Mouse (Mus musculus) liver, postnatal 0 days (tissue): Measurements from ENCODE around the gene Nfatc4.

Source experiments
- CTCF ChIP-seq: sonication (generic); IDR thresholded peaks from 2 replicates; pipeline ENCODE4 v1.5.1; 2016; ENCODE audit warnings: antibody characterized with exemption, low read depth
- EP300 ChIP-seq: IDR thresholded peaks from 2 replicates; pipeline ENCODE4 v1.6.1; 2016; ENCODE audit warnings: antibody characterized with exemption, low read depth, mild to moderate bottlenecking

DNA sequence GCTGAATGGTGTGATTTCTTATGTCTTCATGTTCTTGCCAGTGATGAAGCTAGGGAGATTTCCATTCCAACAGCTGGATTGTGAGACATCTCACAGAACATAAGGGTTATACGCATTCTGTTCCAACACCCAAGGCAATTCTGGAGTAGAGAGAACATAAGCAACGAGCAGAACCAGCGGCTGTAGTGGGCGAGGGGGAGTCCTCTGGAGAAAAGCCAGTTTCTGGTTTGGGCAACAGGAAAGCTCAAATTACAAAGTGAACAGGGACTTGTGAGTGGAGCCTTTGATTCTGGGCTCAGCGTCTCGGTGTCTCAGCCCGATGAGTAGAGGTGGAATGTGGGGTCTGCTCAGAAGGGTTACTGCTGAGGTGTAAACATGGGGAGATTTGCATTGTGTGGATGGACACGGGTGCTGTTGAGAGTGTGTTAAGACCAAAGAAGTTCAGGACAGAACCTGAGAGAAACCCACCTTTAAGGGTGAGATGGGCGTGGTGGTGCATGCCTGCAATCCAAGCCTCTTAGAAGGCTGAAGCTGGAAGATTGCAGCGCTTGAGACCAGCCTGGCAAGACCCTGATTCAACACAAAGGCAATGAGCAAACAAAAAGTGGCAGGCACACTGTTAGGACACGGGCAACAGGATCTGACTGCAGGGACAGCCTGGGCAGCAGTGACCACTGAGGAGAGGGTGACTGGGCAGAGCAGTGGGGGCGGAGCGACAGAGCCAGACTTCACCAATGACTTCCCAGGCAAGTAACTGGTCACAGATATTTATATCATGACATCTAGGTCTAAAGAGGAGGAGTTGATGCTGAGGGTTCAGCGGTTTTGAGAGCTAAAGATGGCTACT lies 54.7 kb downstream of the Nfatc4 start:
- TF ChIP-seq CTCF: no peak
- no peak for TF ChIP-seq EP300
